Mouse (Mus musculus) gastrocnemius, postnatal 14 days (tissue): ENCODE measurements around the gene Slc16a7. TPM values are rescaled to one million over a fixed set of nuclear protein-coding genes. Genes with fewer than 3 reads are reported as not detected.
A peak's percentile ranks its signal among the peaks of the same experiment; 100 is the strongest.

Source experiments
- DNase-seq: peaks from one replicate; pipeline ENCODE4 v3.0.0; 2021; ENCODE audit warnings: mixed read lengths
- intact Hi-C: fragments of 180-260 bp; cut with DNase I; formaldehyde crosslinking; loops from one replicate; pipeline ENCODE4 v1.15.1; 2025; ENCODE audit warnings: low total_unique reads
- total RNA-seq, 2 experiments: library from RNA; stranded (reverse); gene quantifications; 2 replicates each; pipeline ENCODE4 v1.2.3; 2021

The Slc16a7 gene
- total RNA-seq, 2 experiments from 2014 or later, result 2.4 to 2.7 TPM

GRCm38 (mm10) chr10:125324871-125325565 is 64.2 kb downstream of the Slc16a7 start:
- intact Hi-C loops, result no loop called here
- DNase-seq, result no peak

- DNase-seq, result no peak
- intact Hi-C loops, result no loop called here
Measured at GRCm38 (mm10) chr10:125324149-125324834, 65.0 kb downstream of the Slc16a7 start.

GRCm38 (mm10) chr10:125321446-125322428 is 67.5 kb downstream of the Slc16a7 start:
- intact Hi-C loops, result no loop called here
- no peak for DNase-seq

- DNase-seq, result no peak
- intact Hi-C loops, result no loop called here
Measured at GRCm38 (mm10) chr10:125317317-125317716, 71.9 kb downstream of the Slc16a7 start.

GRCm38 (mm10) chr10:125310855-125311254 is 78.4 kb downstream of the Slc16a7 start:
- DNase-seq, result no peak

GRCm38 (mm10) chr10:125298036-125298435 is 91.2 kb downstream of the Slc16a7 start:
- DNase-seq, result no peak
- intact Hi-C loops, result no loop called here

More at GRCm38 (mm10) chr10:125310855-125311254, 78.4 kb downstream of the Slc16a7 start:
- intact Hi-C loops, result no loop called here

- DNase-seq, result no peak
- intact Hi-C loops, result no loop called here
Measured at GRCm38 (mm10) chr10:125290320-125290719, 98.9 kb downstream of the Slc16a7 start.

- intact Hi-C loops, result no loop called here
- no peak for DNase-seq
Measured at GRCm38 (mm10) chr10:125288560-125288959, 100.7 kb downstream of the Slc16a7 start.

- DNase-seq, result no peak
- intact Hi-C loops, result no loop called here
Measured at GRCm38 (mm10) chr10:125285386-125285785, 103.9 kb downstream of the Slc16a7 start.

- intact Hi-C loops, result no loop called here
- no peak for DNase-seq
Measured at GRCm38 (mm10) chr10:125275149-125275848, 114.0 kb downstream of the Slc16a7 start.

- intact Hi-C loops, result no loop called here
- DNase-seq, result no peak
Measured at GRCm38 (mm10) chr10:125274519-125275148, 114.6 kb downstream of the Slc16a7 start.

GRCm38 (mm10) chr10:125273759-125274158 is 115.5 kb downstream of the Slc16a7 start:
- intact Hi-C loops, result no loop called here
- DNase-seq, result no peak

- no peak for DNase-seq
- intact Hi-C loops, result no loop called here
Measured at GRCm38 (mm10) chr10:125271448-125271847, 117.8 kb downstream of the Slc16a7 start.

GRCm38 (mm10) chr10:125270266-125270665 is 119.0 kb downstream of the Slc16a7 start:
- DNase-seq, result no peak

GRCm38 (mm10) chr10:125266322-125266721 is 122.9 kb downstream of the Slc16a7 start:
- intact Hi-C loops, result loop anchor here (10.0 kb wide), 1 partner anchor 268 kb away; no protein-coding TSS in a partner anchor
- no peak for DNase-seq

More at GRCm38 (mm10) chr10:125270266-125270665, 119.0 kb downstream of the Slc16a7 start:
- intact Hi-C loops, result no loop called here

GRCm38 (mm10) chr10:125265901-125266300 is 123.4 kb downstream of the Slc16a7 start:
- no peak for DNase-seq
- intact Hi-C loops, result loop anchor here (10.0 kb wide), 1 partner anchor 269 kb away; no protein-coding TSS in a partner anchor

- intact Hi-C loops, result loop anchor here (10.0 kb wide), 1 partner anchor 269 kb away; no protein-coding TSS in a partner anchor
- no peak for DNase-seq
Measured at GRCm38 (mm10) chr10:125265467-125265866, 123.8 kb downstream of the Slc16a7 start.

GRCm38 (mm10) chr10:125264938-125265337 is 124.3 kb downstream of the Slc16a7 start:
- intact Hi-C loops, result loop anchor here (10.0 kb wide), 1 partner anchor 270 kb away; no protein-coding TSS in a partner anchor
- DNase-seq, result peak; percentile 10
